Mouse (Mus musculus) kidney, embryonic 16.5 days (tissue): ENCODE data around the gene Mlip. TPM values are rescaled to one million over a fixed set of nuclear protein-coding genes. Genes with fewer than 3 reads are reported as not detected.

Experiments used
- ATAC-seq: fragments of 200-750 bp; cut with Nextera tagmentation; 2 replicates; pipeline ENCODE4 v1.8.0; 2017; ENCODE audit warnings: moderate TSS enrichment; ENCODE audit not compliant: low FRiP score, low TSS enrichment
- H3K27ac ChIP-seq: fragments of 300-500 bp; sonication (generic); 2 replicates; pipeline ENCODE4 v1.5.1; 2014; ENCODE audit warnings: low read length
- H3K27me3 ChIP-seq: fragments of 300-500 bp; sonication (generic); 2 replicates; pipeline ENCODE4 v1.6.1; 2014; ENCODE audit warnings: low read length, control low read depth, mixed read lengths; ENCODE audit not compliant: insufficient read depth
- H3K36me3 ChIP-seq: fragments of 300-500 bp; sonication (generic); 2 replicates; pipeline ENCODE4 v1.6.1; 2014; ENCODE audit warnings: low read length, control low read depth, mixed read lengths; ENCODE audit not compliant: insufficient read depth
- H3K4me1 ChIP-seq: fragments of 300-500 bp; sonication (generic); 2 replicates; pipeline ENCODE4 v1.6.1; 2014; ENCODE audit warnings: low read length, control low read depth, mixed read lengths; ENCODE audit not compliant: insufficient read depth
- H3K4me2 ChIP-seq: fragments of 300-500 bp; sonication (generic); replicated peaks from 2 replicates; pipeline ENCODE4 v1.6.1; 2014; ENCODE audit warnings: low read depth, low read length
- H3K4me3 ChIP-seq: fragments of 300-500 bp; sonication (generic); 2 replicates; pipeline ENCODE4 v1.5.1; 2014; ENCODE audit warnings: mild to moderate bottlenecking, low read length
- H3K9ac ChIP-seq: fragments of 300-500 bp; sonication (generic); replicated peaks from 2 replicates; pipeline ENCODE4 v1.6.1; 2014; ENCODE audit warnings: low read length
- H3K9me3 ChIP-seq: fragments of 300-500 bp; sonication (generic); 2 replicates; pipeline ENCODE4 v1.6.1; 2016; ENCODE audit warnings: low read length, control low read depth
- WGBS: fragments of 180-500 bp; shearing (Covaris S2); extraction: QIAGEN DNeasy Blood & Tissue Kit; methylation state at CpG from one replicate; pipeline ENCODE4 v1.1.7; 2014; 5-methylcytosine and 5-hydroxymethylcytosine counted together
- polyA plus RNA-seq: library from polyadenylated mRNA; unstranded; fragments of >200 nt; fragmentation: Nextera tagmentation; extraction: Ambion mirVana; gene quantifications from 2 replicates; pipeline ENCODE4 v1.2.1, GENCODE M21; 2015

Mlip gene
- polyA plus RNA-seq, 1 experiment from 2014 or later = 0.41 TPM

DNA sequence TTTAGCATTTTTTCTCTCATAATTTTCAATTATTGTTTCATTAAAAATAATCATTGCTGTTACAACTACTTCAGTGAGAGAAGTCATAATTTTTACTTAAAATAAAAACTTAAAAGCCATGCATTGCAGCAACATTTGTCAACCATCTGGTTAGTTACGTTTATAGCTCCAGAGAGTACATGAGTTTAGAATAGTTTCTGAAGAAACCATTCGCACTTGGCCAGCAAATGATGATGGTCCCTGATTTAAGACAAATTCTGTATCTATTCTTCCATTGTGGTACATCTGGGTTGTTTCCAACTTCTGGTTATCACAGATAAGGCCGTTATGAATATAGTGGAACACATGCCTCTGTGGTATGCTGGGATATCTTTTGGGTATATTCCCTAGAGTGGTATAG is 98.3 kb downstream of the Mlip start:
- Histone ChIP-seq H3K4me2 (no peak overlapping the region), H3K9ac (no peak overlapping the region), H3K4me3 (no peak overlapping the region), H3K27me3 (no peaks in the 10 kb centered on the region), H3K36me3 (no peaks in the 10 kb centered on the region), H3K27ac (no peak overlapping the region), H3K4me1 (no peaks in the 10 kb centered on the region), H3K9me3 (no peaks in the 10 kb centered on the region)
- WGBS = 93% methylated on average over 3 of the region's 3 CpGs
- no peak for ATAC-seq

DNA sequence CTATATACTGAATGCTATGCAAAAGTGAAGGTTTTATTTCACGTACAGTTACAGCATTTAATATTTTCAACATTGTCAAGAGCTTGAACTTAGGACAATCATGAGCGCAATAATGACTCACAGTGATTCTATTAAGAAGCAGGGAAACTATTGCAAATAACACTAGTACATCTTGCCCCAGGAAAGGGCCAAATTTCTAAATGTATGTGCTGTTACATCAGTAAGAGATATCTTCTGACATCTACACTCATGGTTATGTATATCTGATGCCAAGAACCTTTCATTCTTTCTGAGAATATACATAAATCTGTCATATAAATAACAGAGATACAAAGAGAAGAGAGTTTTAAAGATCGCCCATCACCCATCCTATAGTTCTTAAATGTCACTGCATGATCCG is 100.0 kb downstream of the Mlip start:
- no peak overlapping the region for H3K4me3 ChIP-seq

DNA sequence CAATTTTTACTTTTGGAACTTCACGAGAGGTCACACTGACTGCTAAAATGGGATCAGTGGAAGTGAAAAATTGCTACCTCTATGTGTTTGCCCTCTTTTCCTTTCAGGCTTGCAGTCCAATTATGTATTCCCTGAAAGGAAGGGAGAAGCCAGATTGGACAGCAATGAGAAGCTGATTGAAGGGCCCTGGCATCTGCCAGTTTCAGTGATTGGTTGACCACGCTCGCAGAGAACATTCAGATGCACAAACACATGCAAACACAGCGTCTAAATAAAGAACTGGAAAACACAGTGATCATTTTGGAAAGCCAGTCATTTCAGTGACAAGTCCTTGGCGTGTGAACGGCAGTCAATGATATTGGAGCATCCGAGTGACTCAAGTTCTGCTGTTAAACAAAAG is 100.6 kb downstream of the Mlip start:
- H3K36me3 ChIP-seq = no peaks in the 10 kb centered on the region
- ATAC-seq = no peak
- H3K9me3 ChIP-seq = peaks cover 3% of the 10 kb centered on the region
- no peak overlapping the region for H3K27ac ChIP-seq
- no peaks in the 10 kb centered on the region for H3K4me1 ChIP-seq
- no peak overlapping the region for H3K4me2 ChIP-seq
- no peak overlapping the region for H3K9ac ChIP-seq
- no peak overlapping the region for H3K4me3 ChIP-seq
- no peaks in the 10 kb centered on the region for H3K27me3 ChIP-seq
- 72% methylated on average over 7 of the region's 7 CpGs for WGBS

More for the DNA sequence above, 100.0 kb downstream of the Mlip start:
- Histone ChIP-seq H3K27me3 (no peaks in the 10 kb centered on the region), H3K36me3 (no peaks in the 10 kb centered on the region), H3K27ac (no peak overlapping the region), H3K9ac (no peak overlapping the region), H3K9me3 (peaks cover 3% of the 10 kb centered on the region), H3K4me2 (no peak overlapping the region), H3K4me1 (no peaks in the 10 kb centered on the region)
- ATAC-seq = no peak
- 90% methylated on average over 4 of the region's 4 CpGs for WGBS

DNA sequence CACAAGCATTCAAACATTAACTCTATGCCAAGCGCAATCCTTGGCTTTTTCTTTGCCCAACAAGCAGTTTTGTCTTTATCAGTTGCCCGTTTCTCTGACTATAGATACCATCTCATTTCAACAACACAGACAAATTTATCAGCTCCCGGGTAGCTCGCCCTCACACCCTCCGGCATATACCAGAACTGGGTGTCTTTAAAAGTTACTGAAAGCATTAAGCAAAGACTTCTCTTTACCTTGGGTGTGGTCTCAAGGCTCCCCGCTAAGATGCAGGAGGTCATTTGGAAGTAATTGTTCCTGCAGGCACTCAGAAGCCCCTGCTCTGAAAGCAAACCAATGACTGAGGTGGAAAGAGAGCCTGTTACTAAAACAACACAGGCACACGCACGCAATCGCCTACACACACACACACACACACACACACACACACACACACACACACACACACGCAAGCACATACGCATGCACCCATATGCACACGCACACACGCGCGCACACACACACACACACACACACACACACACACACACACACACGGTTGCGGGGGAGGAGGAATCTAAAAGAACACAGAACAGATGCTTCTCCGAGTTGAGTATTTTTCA is 101.2 kb downstream of the Mlip start:
- no peak overlapping the region for H3K27ac ChIP-seq
- 84% methylated on average over 14 of the region's 18 CpGs for WGBS
- H3K4me3 ChIP-seq = no peak overlapping the region
- ATAC-seq = no peak
- H3K9me3 ChIP-seq = peaks cover 3% of the 10 kb centered on the region
- H3K36me3 ChIP-seq = no peaks in the 10 kb centered on the region
- H3K4me1 ChIP-seq = no peaks in the 10 kb centered on the region
- H3K4me2 ChIP-seq = no peak overlapping the region
- H3K27me3 ChIP-seq = no peaks in the 10 kb centered on the region
- H3K9ac ChIP-seq = no peak overlapping the region

DNA sequence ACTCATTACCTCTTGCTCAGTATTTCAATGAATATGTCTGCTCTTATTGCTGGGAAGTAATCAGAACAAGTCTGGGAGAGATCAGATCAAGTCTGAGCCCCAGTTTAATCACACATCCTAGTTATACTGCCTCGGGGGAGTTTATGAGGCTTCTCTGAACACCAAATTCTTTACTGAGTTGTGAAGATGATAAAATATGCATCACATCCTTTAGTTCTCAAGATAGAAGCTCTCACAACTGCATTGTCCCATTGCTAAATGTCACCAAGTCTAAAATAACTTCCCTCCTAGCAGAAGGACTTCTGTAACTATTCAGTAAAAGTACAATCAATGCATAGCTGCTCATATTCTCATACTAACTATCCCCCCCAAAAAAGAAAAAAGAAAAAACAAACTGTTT is 154.5 kb downstream of the Mlip start:
- Histone ChIP-seq H3K36me3 (no peaks in the 10 kb centered on the region), H3K4me3 (no peak overlapping the region), H3K27ac (no peak overlapping the region), H3K4me1 (no peaks in the 10 kb centered on the region), H3K9ac (no peak overlapping the region), H3K4me2 (no peak overlapping the region), H3K27me3 (no peaks in the 10 kb centered on the region), H3K9me3 (no peaks in the 10 kb centered on the region)
- WGBS = 61% methylated on average over 1 of the region's 1 CpGs
- no peak for ATAC-seq

DNA sequence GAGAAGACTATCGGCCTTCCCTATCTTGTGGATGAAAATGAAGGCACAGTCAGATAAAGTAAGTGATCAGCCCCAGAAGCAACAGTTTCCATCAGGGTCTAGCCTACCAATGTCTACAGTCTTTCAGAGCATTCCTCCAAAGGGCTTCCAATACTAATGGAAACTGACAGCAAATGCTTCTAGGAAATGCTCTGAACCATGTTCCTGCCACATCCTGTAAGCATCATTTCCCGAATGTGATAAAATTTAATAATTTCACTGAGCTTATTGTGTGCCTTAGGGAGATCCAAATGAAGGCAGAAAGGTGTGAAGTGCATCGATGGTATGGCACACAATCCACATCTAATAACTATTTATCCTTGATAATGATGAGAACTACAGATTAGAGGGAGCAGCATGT is 173.3 kb downstream of the Mlip start:
- 90% methylated on average over 3 of the region's 3 CpGs for WGBS
- H3K4me2 ChIP-seq = no peak overlapping the region
- H3K9ac ChIP-seq = no peak overlapping the region
- H3K36me3 ChIP-seq = no peaks in the 10 kb centered on the region
- H3K9me3 ChIP-seq = no peaks in the 10 kb centered on the region
- no peaks in the 10 kb centered on the region for H3K27me3 ChIP-seq
- no peak overlapping the region for H3K4me3 ChIP-seq
- ATAC-seq = no peak
- H3K27ac ChIP-seq = no peak overlapping the region
- no peaks in the 10 kb centered on the region for H3K4me1 ChIP-seq

DNA sequence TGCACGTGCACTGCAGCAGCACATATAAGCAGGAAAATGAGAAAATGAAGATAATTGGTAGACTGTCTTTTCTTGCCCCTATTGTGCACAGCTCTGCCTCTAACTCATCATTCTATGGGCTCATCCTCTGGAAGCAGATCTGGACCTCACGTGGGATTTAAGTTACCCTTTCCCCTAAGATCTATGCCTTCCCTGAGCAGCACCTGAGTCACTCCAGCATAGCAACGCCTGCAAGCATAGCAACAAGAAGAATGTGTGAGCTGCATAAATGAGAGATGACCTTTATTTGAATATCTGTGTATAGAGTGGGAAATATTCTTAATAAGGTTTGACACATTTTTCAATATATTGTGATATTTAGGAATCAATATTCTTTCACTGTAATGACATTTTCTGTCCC is 176.9 kb downstream of the Mlip start:
- Histone ChIP-seq H3K4me3 (no peak overlapping the region), H3K4me2 (no peak overlapping the region), H3K9me3 (no peaks in the 10 kb centered on the region), H3K9ac (no peak overlapping the region), H3K27ac (no peak overlapping the region), H3K27me3 (no peaks in the 10 kb centered on the region), H3K4me1 (no peaks in the 10 kb centered on the region), H3K36me3 (no peaks in the 10 kb centered on the region)
- ATAC-seq = no peak
- WGBS = 79% methylated on average over 3 of the region's 3 CpGs

DNA sequence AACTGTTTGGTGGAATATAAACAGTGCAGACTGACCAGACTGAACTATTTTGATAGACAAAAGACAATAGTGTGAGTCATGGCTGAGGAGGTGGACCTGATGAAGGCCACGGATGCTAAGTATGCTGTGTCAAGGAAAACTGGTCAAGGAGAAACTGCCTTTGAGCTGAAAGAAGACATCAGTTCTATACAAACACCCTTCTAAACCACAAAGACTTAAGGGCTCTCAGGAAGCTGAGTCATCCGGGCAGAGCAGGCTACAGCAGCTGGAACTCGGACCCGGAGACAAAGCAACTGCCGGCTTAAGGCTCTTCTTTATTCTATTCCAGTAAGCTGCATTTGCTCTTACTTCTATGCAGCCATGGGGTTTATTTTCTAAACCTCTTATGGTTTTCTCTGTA is 180.7 kb downstream of the Mlip start:
- H3K9me3 ChIP-seq = no peaks in the 10 kb centered on the region
- no peak overlapping the region for H3K27ac ChIP-seq
- whole genome bisulfite sequencing = 81% methylated on average over 5 of the region's 5 CpGs
- H3K4me3 ChIP-seq = no peak overlapping the region
- no peak overlapping the region for H3K4me2 ChIP-seq
- H3K9ac ChIP-seq = no peak overlapping the region
- no peaks in the 10 kb centered on the region for H3K36me3 ChIP-seq
- no peaks in the 10 kb centered on the region for H3K4me1 ChIP-seq
- H3K27me3 ChIP-seq = no peaks in the 10 kb centered on the region
- no peak for ATAC-seq

DNA sequence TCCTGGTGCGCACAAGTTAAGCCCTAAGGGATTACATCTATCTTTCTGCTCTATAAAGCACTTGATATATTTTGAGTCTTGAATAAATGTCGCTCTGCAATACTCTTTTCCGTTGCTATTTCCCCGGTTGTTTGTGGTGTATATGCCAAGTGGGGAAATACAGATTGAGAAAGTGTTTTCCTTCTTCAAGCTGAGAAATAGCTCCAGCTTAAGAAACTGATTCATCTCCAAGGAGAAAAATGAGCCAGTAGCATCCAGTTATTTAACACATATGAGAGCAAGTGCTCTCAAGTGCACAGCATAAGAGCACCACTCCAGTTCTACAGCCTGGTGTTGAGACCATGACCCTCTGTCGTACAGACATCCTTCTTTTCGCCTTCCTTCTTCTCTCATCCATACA is 186.9 kb downstream of the Mlip start:
- Histone ChIP-seq H3K36me3 (no peaks in the 10 kb centered on the region), H3K4me2 (no peak overlapping the region), H3K9ac (no peak overlapping the region), H3K27ac (no peak overlapping the region), H3K4me3 (no peak overlapping the region), H3K9me3 (no peaks in the 10 kb centered on the region), H3K4me1 (no peaks in the 10 kb centered on the region), H3K27me3 (no peaks in the 10 kb centered on the region)
- ATAC-seq = no peak
- 68% methylated on average over 6 of the region's 6 CpGs for WGBS

DNA sequence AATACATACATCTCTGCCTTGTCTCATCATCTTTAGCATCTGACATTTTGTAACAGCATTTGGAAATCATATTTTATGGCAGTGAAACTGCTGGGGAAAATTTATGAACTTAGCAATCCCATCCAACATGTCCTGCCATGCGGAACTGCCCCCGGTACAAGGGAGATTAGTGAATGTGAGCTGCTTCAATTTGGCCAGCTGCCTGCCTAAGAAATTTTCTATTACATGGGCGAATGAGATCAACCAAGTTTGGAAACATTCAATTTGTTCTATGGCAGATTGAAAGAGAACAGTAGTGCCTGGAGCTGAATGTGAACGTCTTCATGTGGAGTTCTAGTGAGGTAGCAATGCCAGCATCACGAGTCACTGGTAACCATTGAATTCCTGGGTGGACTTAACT is 191.0 kb downstream of the Mlip start:
- H3K27me3 ChIP-seq = no peaks in the 10 kb centered on the region
- no peak overlapping the region for H3K4me3 ChIP-seq
- no peak for ATAC-seq
- no peaks in the 10 kb centered on the region for H3K9me3 ChIP-seq
- no peak overlapping the region for H3K4me2 ChIP-seq
- WGBS = 57% methylated on average over 5 of the region's 5 CpGs
- no peak overlapping the region for H3K9ac ChIP-seq
- no peak overlapping the region for H3K27ac ChIP-seq
- no peaks in the 10 kb centered on the region for H3K36me3 ChIP-seq
- H3K4me1 ChIP-seq = no peaks in the 10 kb centered on the region
